Mouse (Mus musculus): ENCODE measurements around the gene Cdc42ep4.

The Cdc42ep4 gene

GRCm38 (mm10) chr11:113727992-113728391, 23.7 kb downstream of the Cdc42ep4 start:
- in situ Hi-C loops (cut with MboI; ENCODE audit: low sequenced_read_pairs) = no loop called here

DNA sequence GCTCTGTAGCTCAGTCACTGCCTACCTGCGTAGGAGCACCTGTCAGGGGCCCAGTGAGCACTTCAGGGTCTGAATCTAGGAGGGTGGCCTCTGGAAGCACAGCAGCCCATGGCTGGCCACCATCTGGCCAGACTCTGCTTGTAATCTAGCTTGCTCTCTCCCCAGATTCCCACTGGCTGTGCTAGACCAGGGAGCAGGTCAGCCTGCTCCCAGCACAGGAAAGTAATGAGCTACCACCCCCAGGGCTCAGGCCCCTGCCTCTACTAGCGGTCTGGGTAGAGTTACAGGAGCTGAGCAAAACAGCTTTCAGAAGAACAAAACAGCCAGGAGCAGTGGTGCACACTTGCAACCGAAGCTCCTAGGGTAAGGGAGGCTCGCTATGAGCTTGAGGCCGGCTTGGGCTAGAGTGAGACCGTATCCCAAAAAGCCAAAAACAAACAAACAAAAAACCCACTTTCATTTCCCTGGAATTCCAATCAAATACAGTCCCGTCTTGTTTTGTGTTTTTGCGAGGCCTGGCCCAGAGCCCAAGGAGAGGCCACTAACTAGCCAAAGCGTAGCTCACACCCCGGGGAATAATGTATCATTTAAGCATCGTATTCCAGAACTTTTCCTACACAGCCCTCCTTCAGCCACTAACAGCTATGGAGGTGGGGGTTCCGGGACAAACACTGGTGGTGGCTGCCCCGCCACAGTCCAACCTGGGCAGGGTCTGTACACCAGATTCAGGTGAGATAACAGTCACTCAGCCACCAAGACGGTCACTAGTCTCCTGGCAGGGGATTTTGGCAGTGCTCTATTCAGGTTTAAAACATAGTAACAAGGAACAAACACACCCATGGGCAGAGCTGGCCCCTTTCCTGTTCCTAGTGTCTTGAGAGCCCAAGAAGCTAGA, 24.4 kb downstream of the Cdc42ep4 start:
- in situ Hi-C loops (cut with MboI; ENCODE audit: low sequenced_read_pairs) = no loop called here

- in situ Hi-C loops (cut with MboI; ENCODE audit: low sequenced_read_pairs) = no loop called here
Observed at GRCm38 (mm10) chr11:113725235-113726048, 26.2 kb downstream of the Cdc42ep4 start.

GRCm38 (mm10) chr11:113722405-113723090, 29.1 kb downstream of the Cdc42ep4 start:
- in situ Hi-C loops (cut with MboI; ENCODE audit: low sequenced_read_pairs) = no loop called here

DNA sequence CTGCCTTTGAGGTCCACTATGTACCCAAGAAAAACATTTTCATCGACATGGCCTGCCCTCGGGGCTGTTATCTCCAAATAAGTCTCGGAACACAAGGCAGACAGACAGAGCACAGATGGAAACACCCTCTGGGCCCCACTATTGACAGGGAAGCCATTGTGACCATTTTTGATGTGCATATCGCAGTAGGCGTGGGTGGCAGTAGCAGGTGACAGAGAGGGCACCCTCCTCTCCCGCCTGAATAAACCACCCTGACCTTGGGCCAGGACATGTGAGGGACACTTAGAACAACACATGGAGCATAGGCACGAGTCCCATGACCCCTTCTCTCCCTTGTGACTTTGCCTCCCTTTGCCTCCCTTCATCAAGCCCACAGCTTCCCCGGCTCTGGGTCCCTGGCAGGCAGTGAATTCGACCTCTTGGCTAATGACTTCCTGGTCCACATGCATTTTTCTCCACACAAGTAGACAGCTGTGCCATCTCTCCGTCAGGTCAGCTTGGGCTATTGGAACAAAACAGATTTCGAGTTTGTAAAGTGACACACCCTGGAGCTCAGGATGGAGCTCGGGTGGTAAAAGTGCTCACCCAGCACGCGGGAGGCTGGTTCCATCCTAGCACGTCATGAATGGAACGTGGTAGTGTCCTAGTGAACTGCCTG, 33.8 kb downstream of the Cdc42ep4 start:
- in situ Hi-C loops (cut with MboI; ENCODE audit: low sequenced_read_pairs) = no loop called here

DNA sequence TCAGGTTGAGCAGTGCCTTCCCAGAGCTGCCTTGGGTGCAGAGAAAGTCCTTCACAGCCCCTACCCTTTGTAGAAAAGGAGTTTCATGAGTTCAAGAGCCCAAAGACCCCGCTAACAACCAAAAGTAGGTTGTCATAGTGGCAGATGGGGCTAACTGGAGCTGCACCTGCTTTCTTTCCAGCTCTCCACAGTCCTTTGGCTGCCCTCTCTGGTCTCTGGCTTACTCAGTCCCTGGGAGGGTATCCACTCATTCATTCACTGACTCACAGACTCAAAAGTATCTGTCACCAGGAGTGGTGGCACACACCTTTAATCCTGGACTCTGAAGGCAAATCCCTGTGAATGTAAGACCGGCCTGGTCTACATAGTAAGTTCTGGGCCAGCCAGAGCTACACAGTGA, 35.5 kb downstream of the Cdc42ep4 start:
- in situ Hi-C loops (cut with MboI; ENCODE audit: low sequenced_read_pairs) = no loop called here

- in situ Hi-C loops (cut with MboI; ENCODE audit: low sequenced_read_pairs) = no loop called here
Observed at GRCm38 (mm10) chr11:113715078-113715674, 36.5 kb downstream of the Cdc42ep4 start.

DNA sequence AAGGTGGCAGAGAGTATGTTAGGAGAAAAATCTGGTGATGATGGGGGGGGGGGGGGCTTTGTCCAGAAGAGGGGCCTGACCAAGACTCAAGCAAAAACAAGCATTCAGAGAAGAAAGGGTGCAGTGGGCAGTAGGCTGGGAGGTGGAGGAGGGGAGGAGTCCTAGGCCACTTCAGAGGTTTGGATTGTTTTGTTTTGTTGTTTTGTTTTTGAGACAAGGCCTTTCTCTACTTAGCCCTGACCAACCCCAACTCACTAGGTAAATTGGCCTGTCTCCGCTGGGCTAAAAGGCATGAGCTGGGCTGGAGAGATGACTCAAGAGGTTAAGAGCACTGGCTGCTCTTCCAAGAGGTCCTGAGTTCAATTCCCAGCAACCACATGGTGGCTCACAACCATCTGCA, 40.6 kb downstream of the Cdc42ep4 start:
- in situ Hi-C loops (cut with MboI; ENCODE audit: low sequenced_read_pairs) = no loop called here

- in situ Hi-C loops (cut with MboI; ENCODE audit: low sequenced_read_pairs) = no loop called here
Observed at GRCm38 (mm10) chr11:113710257-113710777, 41.4 kb downstream of the Cdc42ep4 start.

DNA sequence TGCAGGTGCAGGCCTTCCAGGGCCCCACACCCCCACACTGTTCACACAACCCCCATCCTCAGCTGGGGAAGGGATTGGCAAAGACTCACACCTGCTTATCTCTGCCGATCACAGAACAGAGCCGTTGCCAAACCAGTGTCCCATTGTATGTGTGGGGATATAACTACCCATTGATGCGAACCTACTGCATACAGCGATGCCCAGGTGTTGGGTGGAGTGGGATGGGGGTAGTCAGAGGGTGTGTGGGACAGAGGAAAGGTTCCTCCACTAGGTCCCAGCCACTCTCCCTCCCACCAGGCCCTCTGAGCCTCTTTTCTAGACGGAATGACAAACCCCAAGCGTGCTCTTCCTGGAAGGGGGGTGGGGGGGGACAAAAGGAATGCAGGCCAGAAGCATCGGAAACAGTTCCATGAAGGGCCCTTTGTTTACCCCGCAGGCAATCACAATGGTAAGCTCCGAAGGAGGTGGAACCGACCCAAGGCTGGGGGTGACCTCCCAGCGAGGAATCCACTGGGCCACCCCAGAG, 41.9 kb downstream of the Cdc42ep4 start, which contains the start of gene Cpsf4l:
TSS of gene Cpsf4l (minus strand) at position 287 of the 526 bp plus-strand sequence.
- in situ Hi-C loops (cut with MboI; ENCODE audit: low sequenced_read_pairs) = no loop called here

- in situ Hi-C loops (cut with MboI; ENCODE audit: low sequenced_read_pairs) = no loop called here
Observed at GRCm38 (mm10) chr11:113709272-113709671, 42.4 kb downstream of the Cdc42ep4 start.

DNA sequence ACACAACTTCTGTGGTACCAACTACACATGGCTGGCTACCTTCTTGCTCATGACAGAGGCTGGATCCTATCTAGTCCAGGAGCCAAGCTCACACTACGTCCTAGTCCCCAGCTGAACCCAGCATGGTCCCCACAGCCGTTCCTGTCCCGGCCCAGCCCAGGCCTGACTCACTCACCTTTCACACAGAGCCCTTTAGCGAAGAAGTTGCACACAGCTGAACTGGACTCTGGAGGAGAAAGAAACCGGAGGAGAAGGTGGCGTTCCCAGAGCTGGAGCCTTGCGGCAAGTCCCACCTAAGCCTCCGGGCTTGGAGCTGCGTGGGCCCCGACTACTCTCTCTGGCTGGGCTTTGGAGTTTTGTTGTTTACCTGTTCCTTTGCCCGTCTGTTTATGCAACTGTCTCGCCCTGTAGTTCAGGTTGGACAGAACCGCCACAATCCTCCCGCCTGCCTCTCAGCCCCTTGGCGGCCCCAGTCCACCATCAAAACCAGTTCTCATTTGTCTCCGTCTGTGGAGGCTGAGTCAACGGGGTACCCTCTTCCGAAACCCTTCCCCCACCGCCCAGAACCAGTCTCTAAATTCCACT, 43.0 kb downstream of the Cdc42ep4 start:
- in situ Hi-C loops (cut with MboI; ENCODE audit: low sequenced_read_pairs) = no loop called here

DNA sequence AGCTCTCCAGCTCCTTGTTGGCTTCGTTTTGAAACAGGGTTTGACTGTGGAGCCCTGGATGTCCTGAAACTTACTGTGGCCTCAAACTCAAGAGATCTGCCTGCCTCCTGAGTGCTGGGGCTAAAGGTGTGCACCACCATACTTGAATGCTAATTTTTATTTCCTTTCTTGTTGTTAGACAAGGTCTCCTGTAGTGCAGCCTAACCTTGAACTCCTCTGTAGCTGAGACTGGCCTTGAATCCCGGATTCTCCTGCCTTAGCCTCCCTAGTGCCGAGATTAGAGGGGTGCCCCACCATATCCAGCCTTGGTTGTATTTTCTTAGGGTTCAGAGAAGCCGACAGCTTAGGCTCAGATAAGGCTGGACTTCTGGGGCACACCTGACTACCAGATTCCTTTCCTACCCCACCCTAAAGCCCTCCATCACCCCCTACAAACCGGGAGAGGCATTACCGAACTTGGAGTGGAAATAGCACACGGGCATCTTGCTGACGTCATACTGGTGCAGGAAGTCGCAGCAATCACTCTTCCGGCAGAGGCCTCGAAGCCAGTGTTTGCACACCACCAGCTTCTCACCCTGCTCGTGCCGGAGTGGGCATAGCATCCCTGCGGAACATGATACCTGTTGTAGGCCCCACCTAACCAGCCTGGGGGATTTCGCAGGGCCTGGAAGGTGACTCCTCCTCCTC, 45.6 kb downstream of the Cdc42ep4 start:
- in situ Hi-C loops (cut with MboI; ENCODE audit: low sequenced_read_pairs) = no loop called here

DNA sequence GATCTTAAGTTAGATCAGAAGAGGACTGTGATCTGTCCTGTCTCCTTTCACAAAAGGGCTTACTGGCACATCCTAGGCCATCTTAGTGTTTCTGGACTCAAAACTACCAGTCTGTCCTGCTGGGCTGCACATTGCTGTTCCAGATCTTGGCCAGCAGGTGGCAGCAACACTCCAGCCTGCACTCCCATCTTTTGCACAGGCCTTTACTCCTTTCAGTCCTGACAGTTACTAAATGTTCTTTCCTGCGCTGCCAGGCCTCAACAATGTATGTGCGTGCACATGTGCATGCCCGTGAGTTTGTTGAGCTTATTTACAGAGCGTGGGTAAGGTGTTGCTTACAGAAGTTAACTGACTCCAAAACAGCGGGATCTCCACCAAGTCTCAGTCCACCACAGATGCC, 47.9 kb downstream of the Cdc42ep4 start:
- in situ Hi-C loops (cut with MboI; ENCODE audit: low sequenced_read_pairs) = loop anchor here (5.0 kb wide), 1 partner anchor 104 kb away; no protein-coding TSS in a partner anchor

- in situ Hi-C loops (cut with MboI; ENCODE audit: low sequenced_read_pairs) = loop anchor here (5.0 to 25.0 kb wide), 2 partner anchors 108 to 963 kb away; partner anchors contain the start of gene Rpl38
Observed at GRCm38 (mm10) chr11:113699643-113700042, 52.0 kb downstream of the Cdc42ep4 start.

DNA sequence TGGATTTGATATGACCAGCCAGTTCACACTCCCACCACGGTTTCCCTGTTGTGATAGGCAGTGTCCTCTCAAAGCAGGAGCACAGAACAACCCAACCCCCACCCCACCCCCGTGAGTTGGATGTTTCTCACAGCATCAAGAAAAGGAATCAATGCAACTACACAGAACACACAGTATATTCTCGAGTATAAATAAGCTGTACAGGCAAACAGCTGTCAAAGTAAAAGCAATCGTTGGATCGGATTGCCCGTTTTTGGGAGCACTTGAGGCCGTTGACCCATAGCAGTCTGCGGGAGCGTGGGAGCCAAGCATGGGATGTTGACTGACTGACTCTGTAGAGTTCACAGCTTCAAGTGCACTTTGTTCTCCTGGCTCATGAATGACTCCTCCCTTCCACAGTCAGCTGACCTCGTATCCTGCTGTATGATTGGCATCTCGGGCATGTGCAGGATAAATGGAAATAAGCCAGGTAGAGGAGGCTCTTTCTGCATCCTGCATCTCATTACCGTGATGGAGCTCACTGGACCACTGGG, 53.6 kb downstream of the Cdc42ep4 start:
- in situ Hi-C loops (cut with MboI; ENCODE audit: low sequenced_read_pairs) = loop anchor here (25.0 kb wide), 1 partner anchor 964 kb away; the partner anchor contains the start of gene Rpl38

- in situ Hi-C loops (cut with MboI; ENCODE audit: low sequenced_read_pairs) = loop anchor here (25.0 kb wide), 1 partner anchor 965 kb away; the partner anchor contains the start of gene Rpl38
Observed at GRCm38 (mm10) chr11:113697571-113697970, 54.1 kb downstream of the Cdc42ep4 start.

- in situ Hi-C loops (cut with MboI; ENCODE audit: low sequenced_read_pairs) = loop anchor here (25.0 kb wide), 1 partner anchor 970 kb away; the partner anchor contains the start of gene Rpl38
Observed at GRCm38 (mm10) chr11:113691851-113692250, 59.8 kb downstream of the Cdc42ep4 start.
